Mouse (Mus musculus) thymus, adult 2 months (tissue): ENCODE measurements around the gene Slc31a2. TPM values are rescaled to one million over a fixed set of nuclear protein-coding genes. Genes with fewer than 3 reads are reported as not detected.
"Not testable (repeated sequence)": the region's sequence is repeated elsewhere in the genome, so short reads cannot be mapped to it uniquely, and the experiment has no call there.

Experiments used
- DNase-seq: peaks from one replicate; pipeline ENCODE4 v3.0.0; 2021
- H3K27ac ChIP-seq: fragments of 200-500 bp; 2 replicates; pipeline ENCODE4 v1.5.1; 2012; ENCODE audit warnings: low read length, control low read depth; ENCODE audit not compliant: control insufficient read depth, insufficient read depth
- H3K27me3 ChIP-seq: fragments of 200-500 bp; 2 replicates; pipeline ENCODE4 v1.6.1; 2012; ENCODE audit warnings: mild to moderate bottlenecking, low read length, moderate library complexity, mixed read lengths; ENCODE audit not compliant: control insufficient read depth, insufficient read depth
- H3K36me3 ChIP-seq: fragments of 200-500 bp; 2 replicates; pipeline ENCODE4 v1.6.1; 2012; ENCODE audit warnings: mild to moderate bottlenecking, low read length, moderate library complexity; ENCODE audit not compliant: control insufficient read depth, insufficient read depth
- H3K4me1 ChIP-seq: fragments of 200-500 bp; replicated peaks from 2 replicates; pipeline ENCODE4 v1.6.1; 2012; ENCODE audit warnings: low read length; ENCODE audit not compliant: control insufficient read depth, insufficient read depth
- H3K4me3 ChIP-seq: fragments of 200-500 bp; 2 replicates; pipeline ENCODE4 v1.5.1; 2012; ENCODE audit warnings: mild to moderate bottlenecking, low read length, control low read depth, moderate library complexity; ENCODE audit not compliant: control insufficient read depth, insufficient read depth
- CTCF ChIP-seq: fragments of 200-500 bp; IDR thresholded peaks from 2 replicates; pipeline ENCODE4 v1.5.1; 2012; ENCODE audit warnings: mild to moderate bottlenecking, control low read depth, low read length, moderate library complexity, borderline replicate concordance; ENCODE audit not compliant: control insufficient read depth, poor library complexity, insufficient read depth; ENCODE audit errors: extremely low read depth
- POLR2A ChIP-seq: fragments of 200-500 bp; IDR thresholded peaks from 2 replicates; pipeline ENCODE4 v1.6.1; 2012; ENCODE audit warnings: mild to moderate bottlenecking, low read length, control low read depth, moderate library complexity; ENCODE audit not compliant: control insufficient read depth, poor library complexity, insufficient read depth; ENCODE audit errors: extremely low read depth
- WGBS: fragments of 180-500 bp; shearing (Covaris S2); methylation state at CpG from one replicate; pipeline ENCODE4 v1.1.7; 2018; 5-methylcytosine and 5-hydroxymethylcytosine counted together
- polyA plus RNA-seq: library from polyadenylated mRNA; depleted of rRNA; stranded (reverse); fragments of >200 nt; gene quantifications from 2 replicates; pipeline ENCODE4 v1.2.3, GENCODE M21; 2012

Slc31a2 gene
- polyA plus RNA-seq, 1 experiment = 21.6 TPM

DNA sequence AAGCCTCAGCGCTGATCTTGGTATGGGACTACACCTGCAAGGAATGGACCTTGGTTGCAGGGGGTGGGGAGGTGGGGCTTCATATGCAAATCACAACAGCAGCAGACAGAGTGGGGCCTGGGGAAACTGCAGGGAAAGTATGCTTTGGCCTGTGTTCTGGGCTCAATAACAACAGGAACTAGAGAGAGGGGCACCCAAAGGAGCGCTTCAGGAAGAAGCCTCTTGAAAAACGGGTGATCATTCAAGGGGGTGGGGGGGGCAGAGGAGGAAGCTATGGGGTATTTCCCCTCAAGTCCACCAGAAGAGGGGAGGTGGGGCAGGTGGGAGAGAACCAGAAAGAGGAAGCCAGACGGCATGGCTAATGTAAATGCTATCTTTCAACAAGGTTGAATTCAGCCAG lies 14.0 kb upstream of the Slc31a2 start:
- 19% methylated on average over 4 of the region's 4 CpGs for WGBS
- no peaks in the 10 kb centered on the region for H3K36me3 ChIP-seq
- H3K27me3 ChIP-seq = no peaks in the 10 kb centered on the region
- no peak overlapping the region for H3K4me3 ChIP-seq
- H3K27ac ChIP-seq = no peak overlapping the region
- TF ChIP-seq CTCF = no peak
- DNase-seq = no peak
- no peaks in the 10 kb centered on the region for H3K4me1 ChIP-seq

GRCm38 (mm10) chr4:62250896-62251544 lies 11.3 kb upstream of the Slc31a2 start:
- Histone ChIP-seq H3K4me1 (no peaks in the 10 kb centered on the region), H3K4me3 (no peak overlapping the region), H3K27ac (no peak overlapping the region), H3K36me3 (no peaks in the 10 kb centered on the region), H3K27me3 (no peaks in the 10 kb centered on the region)
- no peak for DNase-seq
- 82% methylated on average over 3 of the region's 3 CpGs for WGBS
- TF ChIP-seq POLR2A = no peak
- no peak for TF ChIP-seq CTCF

DNA sequence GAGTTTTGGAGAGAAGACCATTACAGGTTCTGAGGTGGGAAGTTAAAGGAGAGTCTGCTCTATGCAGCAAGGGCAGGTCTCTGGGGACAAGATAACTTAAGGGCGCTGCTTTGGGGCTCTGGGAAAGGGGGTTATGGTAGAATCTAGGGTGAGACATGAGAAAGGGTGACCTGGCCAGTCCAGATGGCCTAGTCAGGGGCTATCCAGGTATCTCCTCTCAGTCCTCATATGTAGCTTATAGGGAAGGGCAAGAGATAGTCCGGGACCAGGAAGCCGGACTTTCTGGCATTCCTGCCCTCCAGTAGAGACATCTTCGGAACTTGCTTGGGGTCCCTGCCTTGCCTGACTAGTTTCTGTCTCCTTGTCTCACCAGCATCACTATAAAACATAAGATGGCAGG lies 10.6 kb upstream of the Slc31a2 start:
- H3K36me3 ChIP-seq = no peaks in the 10 kb centered on the region
- DNase-seq = no peak
- H3K4me1 ChIP-seq = no peaks in the 10 kb centered on the region
- no peak for TF ChIP-seq POLR2A
- no peak for TF ChIP-seq CTCF
- H3K27ac ChIP-seq = no peak overlapping the region
- no peak overlapping the region for H3K4me3 ChIP-seq
- H3K27me3 ChIP-seq = no peaks in the 10 kb centered on the region
- 96% methylated on average over 4 of the region's 4 CpGs for WGBS

DNA sequence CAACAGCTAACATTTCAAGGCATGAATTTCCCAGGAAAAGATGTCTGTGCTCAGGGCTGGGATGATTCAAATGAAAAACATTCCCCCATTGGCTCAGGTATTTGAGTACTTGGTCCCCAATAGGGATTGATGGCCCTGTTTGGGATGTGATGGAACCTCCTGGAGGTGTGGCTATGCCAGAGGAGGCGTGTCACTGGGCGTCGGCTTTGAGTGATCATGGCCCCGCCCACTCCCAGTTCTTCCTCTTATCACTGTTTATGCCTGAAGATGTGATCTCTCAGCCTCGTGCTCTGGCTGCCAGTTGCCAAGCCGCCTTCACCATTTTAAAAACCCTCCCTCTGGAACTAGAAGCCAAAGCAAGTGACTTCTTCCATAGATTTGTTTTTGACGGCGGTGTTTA lies 7.8 kb upstream of the Slc31a2 start:
- WGBS = 76% methylated on average over 8 of the region's 8 CpGs
- no peak overlapping the region for H3K27ac ChIP-seq
- H3K4me1 ChIP-seq = no peaks in the 10 kb centered on the region
- no peak for DNase-seq
- no peaks in the 10 kb centered on the region for H3K27me3 ChIP-seq
- H3K4me3 ChIP-seq = no peak overlapping the region
- H3K36me3 ChIP-seq = no peaks in the 10 kb centered on the region
- no peak for TF ChIP-seq CTCF
- TF ChIP-seq POLR2A = no peak

- WGBS = 21% methylated on average over 8 of the region's 8 CpGs
- H3K4me3 ChIP-seq = no peak overlapping the region
- no peaks in the 10 kb centered on the region for H3K36me3 ChIP-seq
- no peak overlapping the region for H3K27ac ChIP-seq
- TF ChIP-seq POLR2A (no peak), CTCF (no peak)
- H3K4me1 ChIP-seq = no peaks in the 10 kb centered on the region
- no peaks in the 10 kb centered on the region for H3K27me3 ChIP-seq
- DNase-seq = peak; percentile 30
Observed at GRCm38 (mm10) chr4:62256931-62257330, 5.4 kb upstream of the Slc31a2 start.

DNA sequence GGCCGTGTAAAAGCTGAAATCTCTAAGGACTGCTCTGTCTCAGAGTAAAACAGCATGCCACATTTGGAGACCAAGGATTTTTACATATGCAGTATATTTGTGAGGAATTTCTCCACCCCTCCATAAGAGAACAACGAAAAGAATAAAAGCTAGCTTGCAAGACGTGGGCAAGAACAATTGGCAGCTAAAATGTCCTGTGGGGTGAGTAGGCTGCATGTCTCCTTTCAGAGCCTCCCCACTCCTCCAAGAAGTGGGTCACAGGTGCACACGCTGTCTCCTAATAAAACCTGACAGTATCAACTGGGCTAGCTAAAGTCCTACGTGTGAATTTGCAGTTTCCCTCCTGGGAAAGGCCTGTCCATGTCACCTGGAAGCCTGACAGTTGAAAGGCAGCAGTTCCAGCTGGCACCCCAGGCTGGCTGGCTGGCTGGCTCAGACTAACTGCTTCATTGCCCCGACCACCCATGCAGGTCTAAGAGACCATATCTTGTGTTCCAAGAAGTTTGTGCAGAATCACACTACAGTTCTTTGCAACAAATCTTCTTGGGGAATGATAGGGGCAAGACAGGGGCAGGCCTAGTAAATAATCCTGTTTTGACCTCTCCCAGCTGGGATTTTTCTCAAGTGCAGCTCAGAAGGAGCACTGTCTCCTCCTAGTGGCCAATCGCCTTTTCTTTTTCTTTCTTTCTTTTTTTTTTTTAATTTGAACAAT lies 927 bp downstream of the Slc31a2 start:
- TF ChIP-seq CTCF (no peak), POLR2A (no peak)
- no peak overlapping the region for H3K4me3 ChIP-seq
- no peak overlapping the region for H3K27ac ChIP-seq
- DNase-seq = no peak
- no peaks in the 10 kb centered on the region for H3K27me3 ChIP-seq
- no peaks in the 10 kb centered on the region; the same call in none of the 2 replicates for H3K4me1 ChIP-seq
- no peaks in the 10 kb centered on the region for H3K36me3 ChIP-seq
- WGBS = 49% methylated on average over 7 of the region's 7 CpGs

- H3K4me1 ChIP-seq = no peaks in the 10 kb centered on the region; the same call in none of the 2 replicates
- no peaks in the 10 kb centered on the region for H3K27me3 ChIP-seq
- 61% methylated on average over 10 of the region's 10 CpGs for WGBS
- H3K4me3 ChIP-seq = no peak overlapping the region
- TF ChIP-seq CTCF (no peak), POLR2A (no peak)
- no peak overlapping the region for H3K27ac ChIP-seq
- DNase-seq = no peak
- no peaks in the 10 kb centered on the region for H3K36me3 ChIP-seq
Observed at GRCm38 (mm10) chr4:62265154-62265836, 2.9 kb downstream of the Slc31a2 start.

GRCm38 (mm10) chr4:62266016-62266415 lies 3.7 kb downstream of the Slc31a2 start:
- not testable (repeated sequence) for H3K4me1 ChIP-seq, H3K27me3 ChIP-seq, H3K4me3 ChIP-seq, H3K36me3 ChIP-seq, H3K27ac ChIP-seq, DNase-seq
- 48% methylated on average over 7 of the region's 7 CpGs for WGBS
